Mouse (Mus musculus) ES-E14 (cell line): ENCODE results near the gene B3galt1. TPM values are rescaled to one million over a fixed set of nuclear protein-coding genes. Genes with fewer than 3 reads are reported as not detected.

Source experiments
- DNase-seq: peaks from one replicate; pipeline ENCODE4 v3.0.0-alpha.2; 2013; ENCODE audit warnings: low read depth, low spot score
- H3K27ac ChIP-seq: 2 replicates; pipeline ENCODE4 v1.5.1; 2012; ENCODE audit warnings: low read depth, mild to moderate bottlenecking, low read length, moderate library complexity, mixed read lengths; ENCODE audit not compliant: poor library complexity, insufficient read depth, severe bottlenecking
- H3K36me3 ChIP-seq: 2 replicates; pipeline ENCODE4 v1.6.1; 2012; ENCODE audit warnings: mild to moderate bottlenecking, low read length, moderate library complexity, mixed read lengths; ENCODE audit not compliant: control insufficient read depth, poor library complexity, insufficient read depth, severe bottlenecking
- H3K4me1 ChIP-seq, 2 experiments: fragments of 150-350 bp in 1 of 2; sonication (generic) in 1 of 2; 2 replicates each; pipeline ENCODE4 v1.6.1; 2012; ENCODE audit warnings: low read length in 2 of 2, mild to moderate bottlenecking in 1 of 2, mixed read lengths in 1 of 2; ENCODE audit not compliant: control insufficient read depth in 2 of 2, insufficient read depth in 2 of 2, poor library complexity in 1 of 2
- H3K4me3 ChIP-seq, 2 experiments: fragments of 150-350 bp in 1 of 2; sonication (generic) in 1 of 2; 2 replicates each; pipeline ENCODE4 v1.5.1; 2012; ENCODE audit warnings: low read length in 2 of 2, low read depth in 1 of 2, mild to moderate bottlenecking in 1 of 2, mixed read lengths in 1 of 2; ENCODE audit not compliant: insufficient read depth in 1 of 2, poor library complexity in 1 of 2, severe bottlenecking in 1 of 2
- H3K9ac ChIP-seq: 2 replicates; pipeline ENCODE4 v1.6.1; 2012; ENCODE audit warnings: low read depth, mild to moderate bottlenecking, low read length, mixed read lengths; ENCODE audit not compliant: poor library complexity, insufficient read depth, severe bottlenecking
- H3K9me3 ChIP-seq: fragments of 150-350 bp; sonication (generic); 2 replicates; pipeline ENCODE4 v1.6.1; 2012; ENCODE audit warnings: low read depth, mild to moderate bottlenecking, low read length; ENCODE audit not compliant: control insufficient read depth, insufficient read depth
- CHD2 ChIP-seq: IDR thresholded peaks from 2 replicates; pipeline ENCODE4 v1.6.1; 2014; ENCODE audit warnings: mild to moderate bottlenecking, low read depth, low read length, inconsistent platforms
- HCFC1 ChIP-seq: IDR thresholded peaks from 2 replicates; pipeline ENCODE4 v1.6.1; 2012; ENCODE audit warnings: low read length, inconsistent platforms, borderline replicate concordance; ENCODE audit not compliant: insufficient read depth
- MAFK ChIP-seq: IDR thresholded peaks from 2 replicates; pipeline ENCODE4 v1.6.1; 2014; ENCODE audit warnings: mild to moderate bottlenecking, low read depth, low read length, inconsistent platforms; ENCODE audit not compliant: insufficient read depth
- ZC3H11A ChIP-seq: IDR thresholded peaks from 2 replicates; pipeline ENCODE4 v1.6.1; 2012; ENCODE audit warnings: low read depth, mild to moderate bottlenecking, inconsistent platforms, low read length, borderline replicate concordance
- ZNF384 ChIP-seq: IDR thresholded peaks from 2 replicates; pipeline ENCODE4 v1.6.1; 2012; ENCODE audit warnings: low read depth, low read length, inconsistent platforms
- in situ Hi-C, 2 experiments: fragments of 600-800 bp; cut with MboI; formaldehyde crosslinking; loops; one replicate each; pipeline ENCODE4 v1.15.1; 2025; ENCODE audit warnings: low sequenced_read_pairs in 2 of 2, inconsistent platforms in 1 of 2; ENCODE audit not compliant: unreplicated experiment in 2 of 2
- total RNA-seq: library from RNA; depleted of rRNA; stranded (reverse); fragments of 300-350 nt; gene quantifications from 2 replicates; pipeline ENCODE4 v1.2.3, GENCODE M21; 2012

The B3galt1 gene
- total RNA-seq, 1 experiment, result 1.5 TPM

DNA sequence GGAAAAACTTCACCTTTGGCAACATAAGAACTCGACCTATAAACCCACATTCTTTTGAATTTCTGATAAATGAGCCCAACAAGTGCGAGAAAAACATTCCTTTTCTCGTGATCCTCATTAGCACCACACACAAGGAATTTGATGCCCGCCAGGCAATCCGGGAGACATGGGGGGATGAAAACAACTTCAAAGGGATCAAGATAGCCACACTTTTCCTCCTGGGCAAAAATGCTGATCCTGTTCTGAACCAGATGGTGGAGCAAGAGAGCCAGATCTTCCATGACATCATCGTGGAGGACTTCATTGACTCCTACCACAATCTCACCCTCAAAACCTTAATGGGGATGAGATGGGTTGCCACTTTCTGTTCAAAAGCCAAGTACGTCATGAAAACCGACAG, 552.4 kb downstream of the B3galt1 start:
- in situ Hi-C loops, result loop anchor here in 1 of 2 experiments (25.0 kb wide), 1 partner anchor 219 kb away; no protein-coding TSS in a partner anchor
- TF ChIP-seq ZC3H11A, result peak; percentile 45; the same call in 1 of the 2 replicates
- peak; percentile 60 for TF ChIP-seq MAFK
- TF ChIP-seq CHD2, result no peak
- Histone ChIP-seq H3K36me3 (no peaks in the 10 kb centered on the region), H3K9me3 (no peaks in the 10 kb centered on the region), H3K9ac (no peak overlapping the region), H3K4me3 (no peak overlapping the region), H3K4me1 (no peaks in the 10 kb centered on the region), H3K27ac (no peak overlapping the region)
- DNase-seq, result peak; percentile 38

DNA sequence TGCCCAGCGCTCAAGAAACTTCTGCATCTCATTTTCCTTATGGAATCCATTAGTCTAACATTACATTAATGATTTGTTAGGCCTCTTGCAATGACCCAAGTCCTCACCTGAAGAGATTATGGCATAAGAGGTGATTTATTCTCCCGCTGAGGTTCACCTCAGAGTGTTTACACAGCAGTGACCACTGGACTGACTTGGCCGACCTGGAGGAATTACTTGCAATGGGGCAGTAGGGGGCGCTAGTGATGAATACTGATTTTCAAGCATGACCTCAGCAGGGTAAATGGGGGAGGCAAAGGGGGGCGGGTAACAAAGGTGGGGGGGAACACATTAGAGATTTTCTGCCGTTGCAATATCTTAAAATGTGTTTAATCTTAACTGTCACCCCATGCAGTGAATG, 559.1 kb downstream of the B3galt1 start:
- no peaks in the 10 kb centered on the region for H3K9me3 ChIP-seq
- no peaks in the 10 kb centered on the region for H3K36me3 ChIP-seq

DNA sequence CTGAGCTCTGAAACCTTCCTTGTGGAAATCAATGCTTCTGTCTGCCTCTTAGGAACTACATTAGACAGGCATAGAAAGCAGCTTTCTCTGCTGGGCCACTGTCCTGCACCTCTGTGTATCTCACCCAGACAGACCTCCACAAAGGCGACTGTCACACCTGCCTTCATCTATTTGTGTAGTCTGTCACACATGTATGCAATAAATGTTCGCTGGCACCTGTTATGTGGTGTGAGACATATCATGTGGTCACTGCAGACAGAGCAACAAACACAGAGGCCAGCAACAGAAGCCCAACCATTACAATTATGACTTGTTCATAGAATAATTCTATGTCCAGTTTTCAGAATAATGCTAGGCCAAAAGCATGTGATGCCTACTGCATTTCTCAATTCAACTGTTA, 575.4 kb downstream of the B3galt1 start:
- no peaks in the 10 kb centered on the region for H3K36me3 ChIP-seq
- in situ Hi-C loops, result no loop called here
- no peak overlapping the region for H3K4me3 ChIP-seq
- no peaks in the 10 kb centered on the region for H3K9me3 ChIP-seq
- H3K4me1 ChIP-seq, result peaks cover 0 to 2% of the 10 kb centered on the region in 2 experiments; a peak in 1 of 4 replicates
- H3K9ac ChIP-seq, result no peak overlapping the region
- no peak overlapping the region for H3K27ac ChIP-seq
- TF ChIP-seq CHD2 (no peak), MAFK (no peak), HCFC1 (no peak), ZC3H11A (no peak), ZNF384 (no peak)
- no peak for DNase-seq

More for the DNA sequence above, 559.1 kb downstream of the B3galt1 start:
- Histone ChIP-seq H3K4me3 (no peak overlapping the region), H3K9ac (no peak overlapping the region), H3K27ac (no peak overlapping the region), H3K4me1 (no peaks in the 10 kb centered on the region)
- DNase-seq, result peak; percentile 19
- TF ChIP-seq HCFC1 (no peak), ZNF384 (no peak), ZC3H11A (no peak), CHD2 (no peak), MAFK (no peak)
- in situ Hi-C loops, result loop anchor here in 1 of 2 experiments (25.0 kb wide), 1 partner anchor 213 kb away; no protein-coding TSS in a partner anchor

DNA sequence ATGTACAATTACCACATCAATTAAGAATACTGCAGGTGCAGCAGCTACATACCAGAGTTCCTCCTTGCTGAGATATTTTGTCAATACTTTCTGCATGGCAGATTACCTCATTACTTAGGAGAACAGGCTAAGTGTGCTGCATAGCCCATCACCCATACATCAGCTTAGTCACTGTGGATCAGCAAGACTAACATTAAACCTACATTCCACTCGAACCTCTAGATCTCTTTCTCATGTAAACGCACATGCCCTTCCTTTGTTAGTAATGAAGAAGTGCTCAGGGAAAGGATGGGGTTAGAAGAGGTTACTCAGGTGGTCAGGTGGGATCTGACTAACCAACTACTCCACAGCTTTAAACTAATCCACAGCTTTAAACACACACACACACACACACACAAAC, 577.6 kb downstream of the B3galt1 start:
- no peaks in the 10 kb centered on the region for H3K36me3 ChIP-seq
- H3K4me1 ChIP-seq, result peaks cover 0 to 2% of the 10 kb centered on the region in 2 experiments; a peak in 1 of 4 replicates
- no peak for DNase-seq
- H3K27ac ChIP-seq, result no peak overlapping the region
- H3K9ac ChIP-seq, result no peak overlapping the region
- TF ChIP-seq MAFK, result peak; percentile 83
- TF ChIP-seq ZC3H11A, result no peak
- H3K4me3 ChIP-seq, result no peak overlapping the region
- in situ Hi-C loops, result no loop called here
- H3K9me3 ChIP-seq, result no peaks in the 10 kb centered on the region

DNA sequence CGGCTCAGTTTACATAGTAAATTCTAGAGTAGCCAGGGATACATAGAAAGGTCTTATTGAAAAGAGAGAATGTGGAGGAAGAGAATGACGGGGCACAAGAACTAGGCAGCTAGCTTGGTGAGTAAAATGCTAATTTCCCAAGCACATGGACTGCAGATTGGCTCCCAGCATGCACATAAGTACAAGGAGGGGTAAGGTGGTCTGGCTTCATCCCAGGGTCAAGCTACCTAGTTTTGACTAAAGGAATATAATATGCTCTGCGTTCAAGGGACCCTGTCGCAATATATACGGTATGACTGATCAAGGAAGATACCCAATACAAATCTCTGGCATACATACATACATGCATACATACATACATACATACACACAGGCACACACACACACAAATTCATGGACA, 594.1 kb downstream of the B3galt1 start:
- in situ Hi-C loops, result no loop called here

More for the DNA sequence above, 594.1 kb downstream of the B3galt1 start:
- peaks cover 0 to 2% of the 10 kb centered on the region in 2 experiments; a peak in 1 of 4 replicates for H3K4me1 ChIP-seq
- no peaks in the 10 kb centered on the region for H3K36me3 ChIP-seq
- no peak for TF ChIP-seq MAFK
- no peak overlapping the region for H3K4me3 ChIP-seq
- DNase-seq, result no peak
- H3K9ac ChIP-seq, result no peak overlapping the region
- no peak overlapping the region for H3K27ac ChIP-seq
- no peaks in the 10 kb centered on the region for H3K9me3 ChIP-seq
